Mouse (Mus musculus) lung, postnatal 25 days (tissue): ENCODE measurements around the gene Adgrl3.

Source experiments
- DNase-seq: peaks from one replicate; pipeline ENCODE4 v3.0.0; 2022; ENCODE audit warnings: low spot score

The Adgrl3 gene

DNA sequence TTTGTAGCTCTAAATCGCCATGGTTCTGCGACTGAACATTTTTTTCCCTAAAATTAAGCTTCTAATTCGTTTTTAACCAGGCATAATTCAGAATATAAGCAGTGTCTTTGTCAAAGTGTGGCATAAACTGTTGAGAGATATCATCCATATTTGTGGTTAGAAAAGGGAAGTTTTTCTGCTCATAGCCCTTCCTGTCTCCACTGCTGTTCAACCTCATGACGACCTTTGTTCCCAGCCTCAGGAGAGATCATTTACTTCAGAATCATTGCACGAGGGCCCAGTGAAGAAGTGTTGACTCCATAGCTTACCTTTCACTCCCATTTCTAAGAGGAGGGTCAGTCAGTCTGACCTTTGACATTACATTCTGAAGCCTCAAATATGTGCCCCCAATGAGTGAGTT, 56.4 kb downstream of the Adgrl3 start:
- DNase-seq, result no peak

DNA sequence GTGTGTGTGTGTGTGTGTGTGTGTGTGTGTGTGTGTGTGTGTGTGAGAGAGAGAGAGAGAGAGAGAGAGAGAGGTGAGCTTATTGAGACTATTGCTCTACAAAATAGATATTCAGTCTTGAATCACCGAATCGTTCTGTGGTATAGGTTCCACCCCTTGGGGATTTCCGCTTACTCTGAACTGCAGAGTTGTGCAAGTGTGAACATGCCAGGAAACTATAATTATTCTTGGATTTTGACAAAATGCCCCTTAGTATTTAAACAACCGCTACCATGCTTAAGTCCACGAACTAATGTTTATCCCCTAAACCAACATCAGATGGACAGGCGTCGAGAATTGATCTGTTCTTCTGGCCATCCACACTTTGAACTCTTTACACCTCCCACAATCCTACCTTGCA, 57.1 kb downstream of the Adgrl3 start:
- no peak for DNase-seq

- DNase-seq, result no peak
Measured at GRCm38 (mm10) chr5:81077990-81078389, 58.1 kb downstream of the Adgrl3 start.

GRCm38 (mm10) chr5:81083698-81084360, 63.9 kb downstream of the Adgrl3 start:
- DNase-seq, result no peak

GRCm38 (mm10) chr5:81085152-81085551, 65.2 kb downstream of the Adgrl3 start:
- no peak for DNase-seq

DNA sequence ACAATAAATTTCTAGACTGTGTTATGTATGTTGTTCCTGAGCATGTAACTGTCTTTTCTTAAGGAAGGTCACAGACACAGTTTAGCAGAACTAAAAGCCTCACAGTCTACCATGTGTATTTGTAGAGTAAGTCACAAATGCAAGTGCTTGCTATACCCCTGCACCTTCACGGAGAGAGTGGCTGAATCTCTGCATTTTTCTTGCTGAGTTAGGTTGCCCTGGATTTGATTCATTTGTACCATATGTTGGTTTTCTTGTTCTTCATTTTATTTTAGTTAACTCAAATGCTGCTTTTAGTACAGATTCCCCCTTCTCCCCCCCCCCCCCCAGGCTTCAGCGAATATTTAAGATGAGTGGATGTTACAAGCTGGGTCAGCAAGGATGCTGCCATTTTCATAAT, 68.7 kb downstream of the Adgrl3 start:
- DNase-seq, result no peak

GRCm38 (mm10) chr5:81094618-81095017, 74.7 kb downstream of the Adgrl3 start:
- DNase-seq, result no peak

DNA sequence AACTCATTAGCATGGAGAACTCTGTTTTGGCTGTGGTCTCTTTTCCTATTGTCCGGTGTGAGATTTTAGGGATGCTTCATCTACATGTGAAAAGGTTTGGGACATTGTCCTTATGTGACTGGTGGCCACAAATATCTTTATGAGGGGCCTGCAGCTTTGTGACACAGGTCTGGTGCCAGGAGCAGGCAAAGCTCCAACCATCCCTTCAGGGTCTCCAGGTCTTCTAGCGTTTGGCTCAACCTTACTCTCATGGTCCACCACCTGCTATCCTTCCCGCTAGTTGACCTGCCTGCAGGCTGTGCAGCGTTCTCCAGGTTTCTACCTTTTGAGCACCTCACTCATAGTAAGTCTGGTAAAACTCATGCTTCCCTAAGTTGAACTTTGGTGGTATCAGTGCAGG, 77.2 kb downstream of the Adgrl3 start:
- no peak for DNase-seq

DNA sequence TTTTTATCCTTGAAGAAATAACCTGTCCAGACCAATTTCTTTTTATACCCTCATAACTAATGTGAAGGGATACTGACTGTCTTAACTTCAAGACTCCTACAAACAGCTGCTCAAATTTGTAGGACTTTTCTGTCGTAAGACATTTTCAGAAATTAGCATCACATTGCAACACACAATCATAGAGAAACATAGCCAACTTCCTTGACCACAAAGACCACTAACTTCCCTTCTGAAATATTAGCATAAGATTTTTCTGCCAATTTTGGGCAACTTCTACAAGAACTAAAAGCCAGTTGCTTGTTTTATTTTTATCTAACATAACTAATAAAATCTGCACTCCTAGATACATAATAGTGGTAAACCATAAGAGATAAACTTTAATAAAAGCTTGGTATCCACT, 87.5 kb downstream of the Adgrl3 start:
- DNase-seq, result no peak

DNA sequence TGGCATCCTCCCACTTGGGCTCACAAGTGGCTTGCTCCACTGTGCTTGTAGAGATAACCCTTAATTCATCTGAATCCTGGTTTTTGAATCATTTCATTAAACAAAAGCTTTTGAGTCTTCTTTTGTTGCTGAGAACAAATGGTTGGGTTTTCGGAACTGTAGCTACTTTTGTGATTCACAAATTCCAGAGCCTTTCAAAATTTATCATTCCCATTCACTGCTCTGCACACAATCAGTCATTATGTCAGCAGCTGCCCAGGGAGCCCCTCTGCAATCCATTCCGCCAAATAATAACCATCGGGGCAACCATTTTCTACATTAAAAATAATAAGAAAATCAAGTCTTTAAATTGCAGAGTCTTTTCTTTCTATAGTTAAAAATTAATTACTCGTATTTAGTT, 104.5 kb downstream of the Adgrl3 start:
- no peak for DNase-seq

GRCm38 (mm10) chr5:81127639-81128038, 107.7 kb downstream of the Adgrl3 start:
- DNase-seq, result no peak

DNA sequence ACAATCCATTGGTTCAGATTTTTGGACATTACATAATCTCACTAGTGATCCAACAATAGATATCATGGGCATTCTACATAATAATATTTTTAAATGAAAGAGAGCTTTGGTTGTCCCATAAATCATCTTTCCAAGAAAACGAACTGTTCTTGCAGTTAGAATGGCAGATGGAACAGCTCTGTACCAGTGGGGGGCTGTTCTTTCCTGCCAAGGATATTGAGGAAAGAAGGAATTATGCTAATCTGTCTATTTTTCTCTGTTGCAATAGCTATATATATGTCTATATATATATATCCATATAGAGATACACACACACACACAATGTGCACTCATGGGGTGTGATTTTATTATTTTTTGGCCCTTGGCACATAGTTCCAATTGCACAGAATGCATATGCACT, 116.5 kb downstream of the Adgrl3 start:
- DNase-seq, result no peak

DNA sequence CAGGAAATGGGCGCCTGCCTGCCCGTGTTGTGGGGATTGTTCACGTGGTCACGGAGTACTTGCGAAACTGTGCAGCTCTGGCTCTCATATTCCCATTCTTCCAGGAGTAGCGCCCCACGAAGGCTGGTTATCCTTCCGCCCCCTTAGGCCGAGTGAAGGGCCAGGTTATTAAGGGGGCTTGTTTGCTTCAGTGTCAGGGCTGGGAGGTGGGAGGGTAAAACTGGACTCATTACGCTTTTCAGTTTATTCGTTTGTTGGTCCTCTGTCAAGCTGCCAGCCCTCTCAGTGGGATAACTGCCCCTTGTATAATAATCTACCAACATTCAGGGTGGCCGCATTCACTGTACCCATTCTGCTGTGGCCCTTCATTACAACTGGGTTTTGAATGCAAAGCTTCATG, 135.9 kb downstream of the Adgrl3 start:
- no peak for DNase-seq

- no peak for DNase-seq
Measured at GRCm38 (mm10) chr5:81156281-81156680, 136.3 kb downstream of the Adgrl3 start.

DNA sequence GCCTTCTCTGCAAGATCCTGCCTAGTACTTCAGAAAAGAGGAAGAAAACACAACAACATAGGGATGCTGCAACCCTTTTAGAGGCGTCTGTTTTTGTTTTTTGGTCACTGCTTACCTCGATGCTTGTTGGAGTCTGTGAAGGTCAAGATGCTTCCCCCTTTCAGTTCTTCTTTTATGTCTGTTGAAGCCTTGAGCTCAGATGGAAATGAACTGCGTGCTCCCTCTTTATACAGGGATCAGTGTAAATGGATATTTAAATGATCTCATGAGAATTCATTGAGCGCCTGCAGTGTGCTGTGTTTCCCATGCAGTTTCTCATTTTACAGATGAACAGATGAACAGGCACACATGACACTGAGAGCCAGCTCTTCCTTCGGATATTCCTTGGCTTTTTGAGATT, 136.9 kb downstream of the Adgrl3 start:
- DNase-seq, result no peak

- DNase-seq, result no peak
Measured at GRCm38 (mm10) chr5:81159013-81159412, 139.1 kb downstream of the Adgrl3 start.

DNA sequence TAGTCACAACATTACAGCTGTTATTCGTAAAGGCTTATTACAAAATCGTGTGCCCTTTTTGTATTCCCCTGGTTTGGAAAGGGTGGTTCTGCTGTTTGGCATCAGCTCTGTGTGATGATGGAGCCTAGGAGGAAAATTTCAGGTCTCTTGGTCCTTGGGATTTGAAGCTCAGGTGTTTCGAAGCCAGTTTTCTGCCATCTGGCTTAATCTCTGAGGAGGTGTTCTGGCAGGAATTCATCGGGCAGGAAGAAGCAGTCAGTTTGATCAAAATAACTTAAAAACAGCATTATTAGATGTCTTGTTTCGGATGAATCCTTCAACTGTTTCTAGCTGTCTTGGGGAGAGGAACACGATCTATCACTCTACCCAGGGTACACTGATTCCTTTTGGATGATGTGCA, 140.5 kb downstream of the Adgrl3 start:
- no peak for DNase-seq

GRCm38 (mm10) chr5:81188871-81189485, 169.0 kb downstream of the Adgrl3 start:
- DNase-seq, result no peak

DNA sequence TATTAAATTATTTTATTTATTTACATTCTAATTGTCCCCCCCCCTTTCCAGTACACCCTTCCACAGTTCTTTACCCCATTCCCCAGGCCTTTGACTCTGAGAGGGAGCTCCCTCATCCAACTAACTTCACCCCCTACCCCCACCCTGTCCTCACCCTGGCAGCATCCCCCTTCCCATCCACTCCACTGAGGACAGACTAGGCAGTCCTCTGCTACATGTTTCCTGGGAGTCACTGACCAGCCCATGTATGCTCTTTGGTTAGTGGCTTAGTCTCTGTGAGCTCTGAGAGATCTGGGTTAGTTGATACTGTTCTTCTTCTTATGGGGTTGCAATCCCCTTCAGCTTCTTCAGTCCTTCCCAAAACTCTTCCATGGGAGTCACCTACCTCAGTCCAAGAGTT, 180.4 kb downstream of the Adgrl3 start:
- DNase-seq, result no peak

- DNase-seq, result no peak
Measured at GRCm38 (mm10) chr5:81201885-81202284, 181.9 kb downstream of the Adgrl3 start.

DNA sequence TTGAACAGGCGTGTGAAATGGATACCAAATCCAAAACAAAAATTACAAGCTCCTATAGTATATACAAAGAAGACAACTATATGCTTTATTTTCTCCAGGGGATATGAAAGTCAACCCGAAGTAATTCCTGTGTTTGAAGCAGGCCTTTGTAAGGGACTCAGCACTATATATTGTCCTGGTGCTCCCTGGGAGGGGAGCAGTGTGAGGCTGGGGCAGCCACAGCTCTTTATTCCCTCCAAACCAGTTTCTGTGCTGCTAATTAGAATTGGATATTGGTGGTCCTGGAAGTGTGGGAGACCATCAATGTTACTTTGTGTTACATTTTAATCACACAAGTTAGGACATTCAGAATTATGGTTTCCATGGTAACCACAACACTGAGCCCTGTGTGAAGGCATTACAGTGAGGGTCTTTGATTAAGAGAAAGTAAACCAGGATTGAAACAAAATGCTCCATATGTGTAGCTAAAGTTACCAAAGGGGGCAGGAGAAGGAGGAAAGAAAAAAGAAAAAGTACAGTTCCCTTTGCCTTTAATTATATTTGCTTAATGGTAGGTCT, 198.6 kb downstream of the Adgrl3 start:
- no peak for DNase-seq

GRCm38 (mm10) chr5:81224465-81224864, 204.5 kb downstream of the Adgrl3 start:
- DNase-seq, result no peak

DNA sequence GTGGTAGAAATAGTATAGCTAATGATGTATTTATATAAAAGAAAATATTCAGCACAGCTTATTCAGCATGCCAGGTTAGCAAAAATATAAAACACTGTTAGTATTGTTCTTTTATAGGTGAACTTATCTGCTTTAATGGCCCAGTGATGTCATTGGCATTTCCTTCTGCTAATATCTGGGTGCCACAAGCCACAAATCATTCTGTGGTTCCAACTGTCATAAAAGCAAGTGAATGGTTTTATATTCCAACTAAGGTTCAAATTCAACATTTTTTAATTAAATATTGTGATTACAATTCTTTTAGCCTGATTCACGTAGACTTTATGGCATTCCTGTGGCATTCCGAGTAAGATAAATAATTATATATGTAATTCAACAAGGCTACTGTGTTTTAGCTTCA, 205.5 kb downstream of the Adgrl3 start:
- DNase-seq, result no peak

DNA sequence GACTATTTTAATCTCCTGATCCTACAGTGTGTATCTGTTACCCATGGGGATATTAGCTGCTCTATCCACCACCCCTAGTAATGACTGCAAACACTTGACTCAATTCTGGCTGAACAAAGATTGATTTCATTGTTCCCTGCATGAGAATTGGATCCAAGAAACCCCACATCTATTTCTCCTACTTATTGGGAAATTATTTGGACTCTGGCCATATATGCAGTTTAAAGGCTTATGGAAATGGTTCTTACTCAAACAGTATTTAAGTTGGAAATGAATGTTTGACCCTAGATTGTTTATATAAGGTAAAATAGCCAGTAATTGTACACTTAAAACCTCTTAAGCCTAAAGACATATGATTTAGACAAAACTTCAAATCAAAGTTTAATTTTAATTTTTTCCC, 207.3 kb downstream of the Adgrl3 start:
- no peak for DNase-seq
